Mouse (Mus musculus) heart, embryonic 11.5 days (tissue): ENCODE measurements at regions not wholly inside any gene's neighbourhood (a gene's known extent, or its start where the extent isn't known, plus 50 kb on each side); places are given as distances from the start of the nearest gene placed in this dataset.

Source experiments
- ATAC-seq: fragments of 200-750 bp; cut with Nextera tagmentation; replicated peaks from 2 replicates; pipeline ENCODE4 v1.8.0; 2017; ENCODE audit warnings: moderate library complexity; ENCODE audit not compliant: insufficient number of reproducible peaks, low FRiP score, low TSS enrichment
- H3K27ac ChIP-seq: fragments of 300-500 bp; sonication (generic); 2 replicates; pipeline ENCODE4 v1.5.1; 2014; ENCODE audit warnings: mild to moderate bottlenecking, low read depth, low read length
- H3K27me3 ChIP-seq: fragments of 300-500 bp; sonication (generic); 2 replicates; pipeline ENCODE4 v1.6.1; 2014; ENCODE audit warnings: mild to moderate bottlenecking, low read length, mixed read lengths; ENCODE audit not compliant: control insufficient read depth, insufficient read depth
- H3K36me3 ChIP-seq: fragments of 300-500 bp; sonication (generic); 2 replicates; pipeline ENCODE4 v1.6.1; 2014; ENCODE audit warnings: mild to moderate bottlenecking, low read length, moderate library complexity, mixed read lengths; ENCODE audit not compliant: control insufficient read depth, insufficient read depth
- H3K4me1 ChIP-seq: fragments of 300-500 bp; sonication (generic); 2 replicates; pipeline ENCODE4 v1.6.1; 2014; ENCODE audit warnings: low read length; ENCODE audit not compliant: control insufficient read depth, insufficient read depth
- H3K4me2 ChIP-seq: fragments of 300-500 bp; sonication (generic); 2 replicates; pipeline ENCODE4 v1.6.1; 2014; ENCODE audit warnings: mild to moderate bottlenecking, moderate library complexity
- H3K4me3 ChIP-seq: fragments of 300-500 bp; sonication (generic); 2 replicates; pipeline ENCODE4 v1.5.1; 2014; ENCODE audit warnings: low read depth, low read length
- H3K9ac ChIP-seq: fragments of 300-500 bp; sonication (generic); 2 replicates; pipeline ENCODE4 v1.6.1; 2014; ENCODE audit warnings: mild to moderate bottlenecking, low read depth, low read length, moderate library complexity
- H3K9me3 ChIP-seq: fragments of 300-500 bp; sonication (generic); replicated peaks from 2 replicates; pipeline ENCODE4 v1.6.1; 2016; ENCODE audit warnings: low read length; ENCODE audit not compliant: control insufficient read depth
- WGBS: fragments of 180-500 bp; shearing (Covaris S2); extraction: QIAGEN DNeasy Blood & Tissue Kit; methylation state at CpG from one replicate; pipeline ENCODE4 v1.1.7; 2014; ENCODE audit not compliant: insufficient replicate concordance; 5-methylcytosine and 5-hydroxymethylcytosine counted together

- Histone ChIP-seq H3K4me1 (no peaks in the 10 kb centered on the region), H3K4me3 (no peak overlapping the region), H3K27ac (no peak overlapping the region), H3K4me2 (no peak overlapping the region), H3K27me3 (no peaks in the 10 kb centered on the region), H3K9ac (no peak overlapping the region), H3K9me3 (no peaks in the 10 kb centered on the region), H3K36me3 (no peaks in the 10 kb centered on the region)
- 32% methylated on average over 9 of the region's 9 CpGs for WGBS
- ATAC-seq = no peak
Measured at GRCm38 (mm10) chr5:106367831-106368230, 90.1 kb downstream of the Barhl2 start.

- Histone ChIP-seq H3K4me2 (no peak overlapping the region), H3K27me3 (no peaks in the 10 kb centered on the region), H3K36me3 (no peaks in the 10 kb centered on the region), H3K4me3 (no peak overlapping the region), H3K9me3 (no peaks in the 10 kb centered on the region), H3K9ac (no peak overlapping the region), H3K27ac (no peak overlapping the region), H3K4me1 (no peaks in the 10 kb centered on the region)
- 57% methylated on average over 5 of the region's 5 CpGs for WGBS
- ATAC-seq = no peak
Measured at GRCm38 (mm10) chr5:106367312-106367711, 90.7 kb downstream of the Barhl2 start.

- no peak overlapping the region for H3K4me2 ChIP-seq
- H3K4me1 ChIP-seq = no peaks in the 10 kb centered on the region
- no peaks in the 10 kb centered on the region for H3K36me3 ChIP-seq
- no peak overlapping the region for H3K9ac ChIP-seq
- no peak for ATAC-seq
- H3K27me3 ChIP-seq = no peaks in the 10 kb centered on the region
- no peak overlapping the region for H3K27ac ChIP-seq
- H3K4me3 ChIP-seq = no peak overlapping the region
- WGBS = 62% methylated on average over 6 of the region's 7 CpGs
- no peaks in the 10 kb centered on the region for H3K9me3 ChIP-seq
Measured at GRCm38 (mm10) chr5:106366006-106366405, 92.0 kb downstream of the Barhl2 start.

- H3K4me3 ChIP-seq = no peak overlapping the region
- no peak for ATAC-seq
- H3K9ac ChIP-seq = no peak overlapping the region
- no peaks in the 10 kb centered on the region for H3K9me3 ChIP-seq
- H3K4me2 ChIP-seq = no peak overlapping the region
- no peaks in the 10 kb centered on the region for H3K4me1 ChIP-seq
- H3K27me3 ChIP-seq = no peaks in the 10 kb centered on the region
- 40% methylated on average over 8 of the region's 8 CpGs for WGBS
- no peak overlapping the region for H3K27ac ChIP-seq
- H3K36me3 ChIP-seq = no peaks in the 10 kb centered on the region
Measured at GRCm38 (mm10) chr5:106365094-106365493, 92.9 kb downstream of the Barhl2 start.

- Histone ChIP-seq H3K9ac (no peak overlapping the region), H3K4me3 (no peak overlapping the region), H3K27ac (no peak overlapping the region), H3K27me3 (no peaks in the 10 kb centered on the region), H3K4me1 (no peaks in the 10 kb centered on the region), H3K9me3 (no peaks in the 10 kb centered on the region), H3K4me2 (no peak overlapping the region), H3K36me3 (no peaks in the 10 kb centered on the region)
- WGBS = 79% methylated on average over 8 of the region's 8 CpGs
- no peak for ATAC-seq
Measured at GRCm38 (mm10) chr5:106351348-106351747, 106.6 kb downstream of the Barhl2 start.

GRCm38 (mm10) chr5:106349851-106350515 lies 108.0 kb downstream of the Barhl2 start:
- no peak overlapping the region for H3K4me3 ChIP-seq
- no peak overlapping the region for H3K9ac ChIP-seq
- WGBS = 61% methylated on average over 10 of the region's 10 CpGs
- no peak for ATAC-seq
- H3K36me3 ChIP-seq = no peaks in the 10 kb centered on the region
- H3K9me3 ChIP-seq = no peaks in the 10 kb centered on the region
- H3K4me1 ChIP-seq = no peaks in the 10 kb centered on the region
- H3K4me2 ChIP-seq = no peak overlapping the region
- H3K27me3 ChIP-seq = no peaks in the 10 kb centered on the region
- H3K27ac ChIP-seq = no peak overlapping the region

GRCm38 (mm10) chr5:106344308-106344707 lies 113.7 kb downstream of the Barhl2 start:
- Histone ChIP-seq H3K4me3 (no peak overlapping the region), H3K4me2 (peak overlapping the region; percentile 47), H3K9me3 (no peaks in the 10 kb centered on the region), H3K4me1 (no peaks in the 10 kb centered on the region; the same call in 1 of the 2 replicates), H3K27me3 (peaks cover 15% of the 10 kb centered on the region), H3K9ac (no peak overlapping the region), H3K36me3 (no peaks in the 10 kb centered on the region), H3K27ac (no peak overlapping the region)
- no peak for ATAC-seq
- WGBS = 5% methylated on average over 8 of the region's 8 CpGs

- Histone ChIP-seq H3K9ac (no peak overlapping the region), H3K4me3 (no peak overlapping the region), H3K36me3 (no peaks in the 10 kb centered on the region), H3K4me1 (no peaks in the 10 kb centered on the region; the same call in 1 of the 2 replicates), H3K4me2 (peak overlapping the region; percentile 47; the same call in 1 of the 2 replicates), H3K27me3 (peaks cover 15% of the 10 kb centered on the region), H3K27ac (no peak overlapping the region), H3K9me3 (no peaks in the 10 kb centered on the region)
- no peak for ATAC-seq
- 19% methylated on average over 6 of the region's 6 CpGs for WGBS
Measured at GRCm38 (mm10) chr5:106343601-106344000, 114.4 kb downstream of the Barhl2 start.

GRCm38 (mm10) chr5:106341361-106341760 lies 116.6 kb downstream of the Barhl2 start:
- Histone ChIP-seq H3K9me3 (no peaks in the 10 kb centered on the region), H3K36me3 (no peaks in the 10 kb centered on the region), H3K27ac (no peak overlapping the region), H3K4me3 (no peak overlapping the region), H3K9ac (no peak overlapping the region), H3K4me1 (no peaks in the 10 kb centered on the region; the same call in 1 of the 2 replicates), H3K27me3 (peaks cover 15% of the 10 kb centered on the region), H3K4me2 (no peak overlapping the region)
- no peak for ATAC-seq
- 67% methylated on average over 12 of the region's 12 CpGs for WGBS
